Mouse (Mus musculus) embryonic fibroblast, embryonic 13.5 days (primary cell): ENCODE measurements at regions not wholly inside any gene's neighbourhood (a gene's known extent, or its start where the extent isn't known, plus 50 kb on each side); places are given as distances from the start of the nearest gene placed in this dataset.

ENCODE experiments used
- H3K27ac ChIP-seq: 2 replicates; pipeline ENCODE4 v1.5.1; 2012; ENCODE audit warnings: low read length, control low read depth, inconsistent platforms; ENCODE audit not compliant: insufficient read depth
- H3K4me1 ChIP-seq: 2 replicates; pipeline ENCODE4 v1.6.1; 2011; ENCODE audit warnings: low read length; ENCODE audit not compliant: control insufficient read depth, insufficient read depth
- H3K4me3 ChIP-seq: 2 replicates; pipeline ENCODE4 v1.5.1; 2011; ENCODE audit warnings: mild to moderate bottlenecking, control low read depth, low read length; ENCODE audit not compliant: insufficient read depth
- CTCF ChIP-seq: IDR thresholded peaks from 2 replicates; pipeline ENCODE4 v1.5.1; 2011; ENCODE audit warnings: mild to moderate bottlenecking, control low read depth, low read length, moderate library complexity, borderline replicate concordance; ENCODE audit not compliant: insufficient read depth
- POLR2A ChIP-seq: IDR thresholded peaks from 2 replicates; pipeline ENCODE4 v1.6.1; 2011; ENCODE audit warnings: low read depth, mild to moderate bottlenecking, control low read depth, low read length, moderate library complexity

DNA sequence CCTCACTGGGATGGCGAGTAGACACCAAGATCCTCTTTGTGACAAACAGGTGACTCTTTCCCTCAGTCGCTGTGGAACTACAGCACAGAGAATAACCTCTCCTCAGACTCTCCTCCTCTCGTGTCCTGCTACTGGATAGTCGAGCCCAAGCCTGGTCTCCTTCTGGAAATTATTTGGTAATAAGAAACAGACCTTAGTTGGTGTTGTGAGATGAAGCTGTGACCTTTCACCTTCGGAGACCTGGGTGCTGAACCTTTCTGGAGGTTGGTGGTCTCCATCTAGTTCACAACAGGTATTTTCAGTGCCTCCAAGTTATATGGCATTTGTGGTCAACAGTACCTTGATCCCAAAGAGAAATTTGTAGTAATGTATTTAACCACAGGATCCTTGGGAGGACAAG lies 365.1 kb downstream of the Fbxo8 start:
- no peak overlapping the region for H3K4me3 ChIP-seq
- TF ChIP-seq POLR2A = no peak

GRCm38 (mm10) chr8:56924724-56925123 lies 373.8 kb downstream of the Fbxo8 start:
- Histone ChIP-seq H3K4me3 (no peak overlapping the region), H3K27ac (no peak overlapping the region), H3K4me1 (no peaks in the 10 kb centered on the region)
- TF ChIP-seq CTCF (no peak), POLR2A (no peak)

More for the DNA sequence above, 365.1 kb downstream of the Fbxo8 start:
- Histone ChIP-seq H3K4me1 (no peaks in the 10 kb centered on the region), H3K27ac (no peak overlapping the region)

DNA sequence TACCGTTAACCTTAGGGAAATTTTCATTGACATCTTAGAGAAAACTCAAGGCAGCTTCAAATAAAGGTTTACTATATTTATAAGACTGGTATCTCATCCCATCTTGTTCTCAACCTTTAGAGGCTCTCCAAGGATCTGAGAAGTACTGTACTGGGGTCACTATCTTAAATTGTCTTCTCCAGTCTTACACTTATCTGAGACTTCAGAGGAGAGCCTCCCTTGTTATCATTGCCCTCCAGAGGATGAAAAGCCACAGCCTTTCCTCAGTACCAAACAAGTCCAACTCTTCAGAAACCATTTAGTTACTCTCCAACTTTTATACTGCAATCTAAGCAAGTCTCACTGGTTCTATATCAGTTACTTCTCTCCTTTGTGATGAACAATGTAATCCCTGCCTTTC lies 376.3 kb downstream of the Fbxo8 start:
- H3K4me3 ChIP-seq = no peak overlapping the region
- TF ChIP-seq CTCF (no peak), POLR2A (no peak)
- no peak overlapping the region for H3K27ac ChIP-seq
- H3K4me1 ChIP-seq = no peaks in the 10 kb centered on the region

DNA sequence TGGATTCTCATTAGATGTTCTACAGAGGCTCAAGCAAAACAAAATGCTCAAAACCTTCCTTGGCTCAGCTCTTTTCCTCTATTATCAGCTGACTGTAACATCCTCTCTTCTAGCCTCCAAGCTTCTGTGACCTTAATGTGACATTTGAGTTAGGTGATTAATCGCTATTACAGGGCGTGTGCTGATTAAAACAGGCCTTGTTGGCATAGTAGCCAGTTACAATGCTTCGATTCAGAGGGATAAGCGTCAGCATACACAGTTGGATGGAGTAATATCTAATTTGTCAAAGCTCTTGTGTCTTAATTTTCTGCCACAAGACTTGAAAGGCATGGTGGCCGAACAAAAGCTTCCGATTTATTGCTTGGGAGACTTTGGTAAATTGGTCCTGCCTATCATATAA lies 378.2 kb downstream of the Fbxo8 start:
- Histone ChIP-seq H3K4me3 (no peak overlapping the region), H3K4me1 (no peaks in the 10 kb centered on the region), H3K27ac (no peak overlapping the region)
- TF ChIP-seq CTCF = no peak
- no peak for TF ChIP-seq POLR2A

GRCm38 (mm10) chr8:56932421-56932820 lies 381.5 kb downstream of the Fbxo8 start:
- H3K4me3 ChIP-seq = no peak overlapping the region
- TF ChIP-seq POLR2A = no peak
- TF ChIP-seq CTCF = no peak
- H3K27ac ChIP-seq = peak overlapping the region; percentile 13; the same call in 1 of the 2 replicates
- H3K4me1 ChIP-seq = no peaks in the 10 kb centered on the region

DNA sequence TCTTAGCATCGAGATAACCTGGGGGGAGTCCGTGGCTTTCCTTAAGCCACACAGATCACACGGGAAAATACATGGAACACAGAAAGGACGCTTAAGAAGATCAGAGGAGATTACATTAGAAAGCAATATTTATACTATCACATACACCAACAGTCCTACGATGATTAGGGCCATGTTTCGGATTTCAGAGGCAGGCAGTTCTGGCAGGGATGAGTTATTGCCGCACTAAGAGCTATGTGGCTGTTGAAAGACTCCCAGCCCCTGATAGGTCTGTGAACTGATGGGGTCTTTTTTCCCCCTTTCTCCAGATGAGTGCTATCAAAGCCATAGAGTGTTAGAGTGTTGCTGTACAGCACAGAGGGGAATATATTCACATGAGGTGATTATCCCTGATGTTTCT lies 358.6 kb upstream of the Hand2 start:
- Histone ChIP-seq H3K27ac (no peak overlapping the region), H3K4me1 (no peaks in the 10 kb centered on the region), H3K4me3 (no peak overlapping the region)
- TF ChIP-seq POLR2A = no peak
- TF ChIP-seq CTCF = no peak

GRCm38 (mm10) chr8:56970311-56970710 lies 350.5 kb upstream of the Hand2 start:
- H3K4me1 ChIP-seq = no peaks in the 10 kb centered on the region
- TF ChIP-seq POLR2A (no peak), CTCF (no peak)
- no peak overlapping the region for H3K4me3 ChIP-seq
- no peak overlapping the region for H3K27ac ChIP-seq

DNA sequence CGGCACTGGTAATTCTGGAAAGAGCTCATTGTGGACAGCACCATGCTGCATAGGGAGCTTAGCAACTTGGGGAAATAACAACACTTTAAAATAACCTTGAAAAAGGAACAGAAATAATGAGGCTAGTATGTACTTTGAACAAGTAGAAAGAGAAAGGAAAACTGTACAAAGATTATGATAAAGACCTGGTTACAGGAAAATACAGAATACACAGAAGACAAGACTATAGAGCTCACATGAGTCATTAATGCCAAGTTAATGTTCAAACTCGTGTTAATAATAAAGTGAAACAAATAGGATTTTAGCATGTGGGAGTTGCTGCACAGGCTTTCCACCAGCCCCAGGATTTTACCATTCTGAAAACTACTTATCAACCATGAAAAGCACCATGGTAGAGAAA lies 341.8 kb upstream of the Hand2 start:
- H3K4me1 ChIP-seq = no peaks in the 10 kb centered on the region
- H3K4me3 ChIP-seq = no peak overlapping the region
- H3K27ac ChIP-seq = no peak overlapping the region
- no peak for TF ChIP-seq POLR2A
- no peak for TF ChIP-seq CTCF

GRCm38 (mm10) chr8:56979416-56979815 lies 341.4 kb upstream of the Hand2 start:
- no peak for TF ChIP-seq POLR2A
- TF ChIP-seq CTCF = no peak
- Histone ChIP-seq H3K4me1 (no peaks in the 10 kb centered on the region), H3K27ac (no peak overlapping the region), H3K4me3 (no peak overlapping the region)

GRCm38 (mm10) chr8:57010318-57011024 lies 310.3 kb upstream of the Hand2 start:
- H3K4me3 ChIP-seq = no peak overlapping the region
- TF ChIP-seq POLR2A = no peak
- TF ChIP-seq CTCF = no peak
- peaks cover 2% of the 10 kb centered on the region; the same call in 1 of the 2 replicates for H3K4me1 ChIP-seq
- H3K27ac ChIP-seq = no peak overlapping the region
